Mouse (Mus musculus) left cerebral cortex, adult 2 months (tissue): ENCODE data around the gene Irgm2. TPM values are rescaled to one million over a fixed set of nuclear protein-coding genes. Genes with fewer than 3 reads are reported as not detected.
"Not testable (repeated sequence)": the region's sequence is repeated elsewhere in the genome, so short reads cannot be mapped to it uniquely, and the experiment has no call there.

Experiments used
- DNase-seq, 2 experiments: peaks; one replicate each; pipeline ENCODE4 v3.0.0; 2021 to 2022; ENCODE audit warnings: low spot score in 2 of 2, mixed read lengths in 1 of 2; ENCODE audit errors: extremely low spot score in 1 of 2
- H3K27ac ChIP-seq: fragments of 200-600 bp; 2 replicates; pipeline ENCODE4 v1.8.1; 2022
- H3K4me3 ChIP-seq: fragments of 200-600 bp; 2 replicates; pipeline ENCODE4 v1.8.1; 2022
- CTCF ChIP-seq: fragments of 200-600 bp; IDR thresholded peaks from 2 replicates; pipeline ENCODE4 v1.8.1; 2022; ENCODE audit warnings: antibody characterized with exemption, mild to moderate bottlenecking, moderate library complexity
- intact Hi-C: fragments of 180-260 bp; cut with DNase I; formaldehyde crosslinking; loops from one replicate; pipeline ENCODE4 v1.15.1; 2025
- total RNA-seq, 2 experiments: library from RNA; stranded (reverse); gene quantifications; 2 replicates each; pipeline ENCODE4 v1.2.3; 2021

Gene Irgm2
- total RNA-seq, 2 experiments from 2014 or later, result 2.2 to 2.8 TPM

DNA sequence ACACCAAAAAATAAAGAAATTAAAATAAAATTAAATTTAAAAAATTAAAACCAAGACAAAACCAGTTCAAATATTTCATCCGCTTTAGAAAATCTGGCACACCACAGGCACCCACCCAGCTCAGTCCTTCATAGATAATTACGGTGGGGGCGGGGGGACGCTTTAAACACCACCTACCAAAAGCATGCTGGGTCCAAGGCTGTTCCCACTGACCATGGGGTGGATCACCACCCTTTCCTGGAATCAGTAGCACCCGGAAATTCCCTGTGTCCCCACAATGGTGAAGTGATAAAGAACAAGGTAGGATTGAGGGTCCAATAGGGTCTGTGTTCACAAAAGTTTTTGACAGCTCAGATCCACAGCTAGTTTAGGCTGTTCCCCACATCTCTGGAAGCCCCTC lies 16.4 kb downstream of the Irgm2 start:
- DNase-seq, result no peak
- no peak overlapping the region for H3K4me3 ChIP-seq
- TF ChIP-seq CTCF, result no peak
- no peak overlapping the region for H3K27ac ChIP-seq
- intact Hi-C loops, result no loop called here

DNA sequence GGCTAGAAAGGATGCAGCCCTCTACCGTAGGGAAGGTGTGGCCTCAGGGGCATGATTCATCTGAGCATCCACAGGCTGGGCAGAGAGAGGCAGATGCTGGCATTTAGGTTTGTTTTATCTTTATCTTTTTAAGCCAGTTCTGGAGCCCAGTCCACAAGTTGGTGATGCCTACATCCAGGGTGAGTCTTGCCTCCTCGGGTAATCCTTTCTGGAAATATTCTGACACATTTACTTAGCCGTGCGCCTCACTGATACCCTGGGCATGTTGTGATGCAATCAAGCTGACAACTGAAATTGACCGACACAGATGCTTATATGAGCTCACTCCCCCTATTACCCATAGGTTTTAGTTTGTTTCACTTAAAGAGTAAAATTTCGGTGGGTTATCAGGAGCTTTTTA lies 17.4 kb downstream of the Irgm2 start:
- no peak overlapping the region for H3K27ac ChIP-seq
- H3K4me3 ChIP-seq, result no peak overlapping the region
- no peak for TF ChIP-seq CTCF
- no peak for DNase-seq
- intact Hi-C loops, result no loop called here

- intact Hi-C loops, result no loop called here
- no peak overlapping the region for H3K4me3 ChIP-seq
Measured at GRCm38 (mm10) chr11:58223751-58224150, 24.3 kb downstream of the Irgm2 start.

DNA sequence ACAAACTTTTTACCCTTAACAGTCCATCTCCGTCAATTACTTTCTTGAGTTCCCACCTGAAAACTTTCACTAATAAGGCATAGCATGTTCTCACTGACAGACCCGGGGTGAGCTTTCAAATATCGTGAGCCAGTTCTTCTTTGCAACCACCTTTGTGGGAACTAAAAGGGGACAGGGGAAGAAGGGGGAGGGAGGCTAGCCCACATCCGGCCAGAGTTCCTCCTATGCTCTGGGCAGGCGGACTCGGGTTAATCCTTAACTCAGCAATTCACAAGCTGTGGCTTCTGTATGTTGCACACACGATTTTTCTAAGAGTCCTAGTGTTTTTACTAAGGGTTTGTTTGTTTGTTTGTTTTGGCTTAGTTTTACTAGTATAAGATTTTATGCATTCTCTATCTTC lies 24.9 kb downstream of the Irgm2 start:
- H3K4me3 ChIP-seq, result no peak overlapping the region
- no peak for DNase-seq
- intact Hi-C loops, result no loop called here
- no peak for TF ChIP-seq CTCF
- H3K27ac ChIP-seq, result no peak overlapping the region

More at GRCm38 (mm10) chr11:58223751-58224150, 24.3 kb downstream of the Irgm2 start:
- H3K27ac ChIP-seq, result no peak overlapping the region
- DNase-seq, result no peak
- no peak for TF ChIP-seq CTCF

- intact Hi-C loops, result loop anchor here (1.0 to 5.0 kb wide), 2 partner anchors 46 to 273 kb away; no protein-coding TSS in a partner anchor
- not testable (repeated sequence) for H3K27ac ChIP-seq
Measured at GRCm38 (mm10) chr11:58224872-58225271, 25.5 kb downstream of the Irgm2 start.

DNA sequence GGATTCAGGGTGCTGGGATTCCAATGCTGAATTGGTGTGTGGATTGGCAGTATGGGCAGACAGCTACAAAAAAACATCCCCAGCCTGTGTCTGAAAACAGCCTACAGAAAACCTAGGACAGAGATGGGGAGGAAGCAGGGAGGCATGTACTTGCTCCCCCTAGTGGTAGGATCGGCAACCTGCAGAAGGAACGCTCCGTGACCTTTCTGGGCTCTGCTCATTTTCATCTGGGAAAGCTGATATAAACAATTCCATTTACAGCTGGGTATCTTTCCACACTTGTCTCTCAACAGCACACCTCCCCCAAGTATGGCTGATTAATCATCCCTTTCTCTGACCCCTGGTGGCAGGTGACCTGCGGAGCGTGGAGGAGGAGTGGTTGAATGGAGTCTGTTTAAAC lies 26.2 kb downstream of the Irgm2 start:
- TF ChIP-seq CTCF, result peak; percentile 97
- Histone ChIP-seq H3K4me3 (no peak overlapping the region), H3K27ac (no peak overlapping the region)
- intact Hi-C loops, result loop anchor here (1.0 to 5.0 kb wide), 2 partner anchors 46 to 273 kb away; no protein-coding TSS in a partner anchor
- peak; percentile 54 to 64 for DNase-seq

More at GRCm38 (mm10) chr11:58224872-58225271, 25.5 kb downstream of the Irgm2 start:
- not testable (repeated sequence) for H3K4me3 ChIP-seq, DNase-seq

GRCm38 (mm10) chr11:58226425-58226824 lies 27.0 kb downstream of the Irgm2 start:
- no peak for DNase-seq
- no peak for TF ChIP-seq CTCF
- intact Hi-C loops, result loop anchor here (5.0 kb wide), 1 partner anchor 274 kb away; no protein-coding TSS in a partner anchor
- Histone ChIP-seq H3K27ac (no peak overlapping the region), H3K4me3 (no peak overlapping the region)

DNA sequence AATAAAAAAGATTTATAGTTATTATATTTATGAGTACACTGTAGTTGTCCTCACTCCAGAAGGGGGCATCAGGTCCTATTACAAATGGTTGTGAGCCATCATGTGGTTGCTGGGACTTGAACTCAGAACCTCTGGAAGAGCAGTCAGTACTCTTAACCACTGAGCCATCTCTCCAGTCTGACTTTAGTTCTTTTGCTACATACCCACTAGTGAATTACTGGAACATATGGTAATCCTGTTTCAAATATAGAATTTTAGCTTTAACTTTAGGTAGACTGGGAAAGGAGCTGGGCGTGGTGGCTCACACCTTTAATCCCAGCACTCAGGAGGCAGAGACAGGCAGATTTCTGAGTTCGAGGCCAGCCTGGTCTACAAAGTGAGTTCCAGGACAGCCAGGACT lies 28.6 kb downstream of the Irgm2 start:
- H3K27ac ChIP-seq, H3K4me3 ChIP-seq, DNase-seq: not testable (repeated sequence)
- intact Hi-C loops, result loop anchor here (5.0 kb wide), 1 partner anchor 276 kb away; no protein-coding TSS in a partner anchor

GRCm38 (mm10) chr11:58230396-58230910 lies 31.0 kb downstream of the Irgm2 start:
- intact Hi-C loops, result no loop called here
- TF ChIP-seq CTCF, result no peak
- no peak for DNase-seq
- Histone ChIP-seq H3K27ac (no peak overlapping the region), H3K4me3 (no peak overlapping the region)

DNA sequence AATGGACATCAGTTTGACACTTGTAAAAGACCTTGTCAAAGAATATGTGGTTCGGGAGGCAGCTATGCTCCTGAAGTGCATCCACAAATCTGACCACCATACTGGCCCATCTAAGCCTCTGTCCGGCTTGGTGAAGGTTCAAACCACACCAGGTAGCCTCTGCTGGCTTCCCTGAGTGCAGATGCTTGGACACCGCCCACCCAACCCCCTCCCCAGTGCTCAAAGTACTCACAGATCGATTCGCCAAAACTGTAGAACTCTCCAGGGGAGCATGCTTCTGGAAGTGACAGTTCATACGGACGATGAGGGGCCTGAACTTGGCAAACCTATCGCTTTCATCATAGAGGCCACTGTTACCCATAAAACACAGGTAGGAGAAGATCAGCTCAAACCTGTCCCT lies 31.7 kb downstream of the Irgm2 start:
- intact Hi-C loops, result no loop called here
- Histone ChIP-seq H3K4me3 (no peak overlapping the region), H3K27ac (no peak overlapping the region)
- TF ChIP-seq CTCF, result no peak
- DNase-seq, result no peak

- intact Hi-C loops, H3K4me3 ChIP-seq, DNase-seq, H3K27ac ChIP-seq: not testable (repeated sequence)
Measured at GRCm38 (mm10) chr11:58234551-58234950, 35.1 kb downstream of the Irgm2 start.

DNA sequence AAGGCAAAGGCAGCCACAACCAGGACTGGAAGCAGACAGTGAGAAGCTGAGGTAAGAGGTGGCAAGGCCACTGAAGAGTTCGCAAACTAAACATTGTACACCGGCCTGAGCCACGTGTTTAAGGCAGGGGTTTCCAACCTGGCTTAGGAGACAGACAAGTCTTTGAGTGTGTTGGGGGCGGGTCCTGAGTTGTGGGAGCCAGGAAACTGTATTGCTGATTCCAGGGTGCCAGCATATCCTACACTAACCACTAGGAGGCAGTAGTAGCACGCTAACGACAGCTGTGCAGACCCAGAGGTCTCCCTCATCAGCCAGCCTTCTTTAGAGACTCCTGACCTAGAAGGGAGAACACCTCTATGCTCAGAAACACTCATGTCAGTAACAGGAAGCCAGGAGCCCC lies 35.7 kb downstream of the Irgm2 start:
- no peak overlapping the region for H3K27ac ChIP-seq
- peak; percentile 57 for TF ChIP-seq CTCF
- intact Hi-C loops, result no loop called here
- no peak for DNase-seq
- no peak overlapping the region for H3K4me3 ChIP-seq
